17 mouse cellular contexts compared by ENCODE assay signal in genomic region chr1:61221131-61221530, GRCm38 (mm10).
DNase-seq lines count a peak whose midpoint lies in the region; ATAC-seq lines count a peak whose summit lies in the region.
"Had no signal": no experiment of that assay in that cellular context is flagged by ENCODE, and none has a peak within 500 bp of the region (broad histone marks: within the 10 kb centered on the region; RNA-seq: fewer than 3 reads in every experiment).

No protein-coding gene starts in this region.

- 14% methylated on average over 1 of the region's 1 CpGs for WGBS in heart, embryonic 13.5 days
- 33% methylated on average over 1 of the region's 1 CpGs for WGBS in forebrain, embryonic 16.5 days

- no peak for ATAC-seq in heart, embryonic 13.5 days (ENCODE audit: extremely low read depth, insufficient number of reproducible peaks, low FRiP score, low TSS enrichment)
- ATAC-seq in forebrain, embryonic 16.5 days, result no peak

- no peak overlapping the region for H3K4me2 ChIP-seq in heart, embryonic 13.5 days
- no peak overlapping the region for H3K4me2 ChIP-seq in forebrain, embryonic 16.5 days (ENCODE audit: low read length)
- H3K4me2 ChIP-seq: embryonic facial prominence, embryonic 13.5 days; limb, embryonic 15.5 days; lung, embryonic 14.5 days; neural tube, embryonic 12.5 days had no signal

- peak overlapping the region; percentile 5; the same call in 1 of the 2 replicates for H3K27ac ChIP-seq in heart, embryonic 13.5 days (replicated peaks)
- H3K27ac ChIP-seq in forebrain, embryonic 16.5 days (ENCODE audit: low read length), result no peak overlapping the region
- H3K27ac ChIP-seq: embryonic facial prominence, embryonic 13.5 days; limb, embryonic 15.5 days; neural tube, embryonic 12.5 days had no signal

- H3K4me3 ChIP-seq in heart, embryonic 13.5 days, result no peak overlapping the region
- H3K4me3 ChIP-seq in forebrain, embryonic 16.5 days (replicated peaks; ENCODE audit: low read length), result no peak overlapping the region
- H3K4me3 ChIP-seq: embryonic facial prominence, embryonic 13.5 days; limb, embryonic 15.5 days; megakaryocyte, embryonic 14.5 days; neural tube, embryonic 12.5 days had no signal

- no peak overlapping the region for H3K9ac ChIP-seq in heart, embryonic 13.5 days
- H3K9ac ChIP-seq in forebrain, embryonic 16.5 days (replicated peaks; ENCODE audit: low read depth, low read length), result no peak overlapping the region
- H3K9ac ChIP-seq: embryonic facial prominence, embryonic 13.5 days; limb, embryonic 15.5 days; lung, embryonic 14.5 days; neural tube, embryonic 12.5 days had no signal

- no peaks in the 10 kb centered on the region for H3K9me3 ChIP-seq in heart, embryonic 13.5 days
- no peaks in the 10 kb centered on the region for H3K9me3 ChIP-seq in forebrain, embryonic 16.5 days (ENCODE audit: control insufficient read depth, low read length)
- H3K9me3 ChIP-seq: embryonic facial prominence, embryonic 13.5 days; G1E; limb, embryonic 15.5 days; neural tube, embryonic 12.5 days had no signal

- no peak for DNase-seq in heart, postnatal 14 days
- DNase-seq in left cerebral cortex, postnatal 4 days, result peak; percentile 74
- no peak for DNase-seq in left cerebral cortex, postnatal 25 days (ENCODE audit: low spot score in 2 of 2)
- DNase-seq in adrenal gland, postnatal 14 days, result peak; percentile 27
- DNase-seq in cerebellum, postnatal 25 days, result peak; percentile 32 to 44
- DNase-seq: kidney, postnatal 10 days; layer of hippocampus, adult 9-11 months; lung, embryonic 14.5 days; right cerebral cortex, postnatal 4 days; thymus, adult 2 months had no signal

- no peaks in the 10 kb centered on the region for H3K36me3 ChIP-seq in heart, embryonic 13.5 days
- H3K36me3 ChIP-seq in forebrain, embryonic 16.5 days (ENCODE audit: control insufficient read depth, insufficient read depth), result no peaks in the 10 kb centered on the region
- H3K36me3 ChIP-seq: embryonic facial prominence, embryonic 13.5 days; G1E; limb, embryonic 15.5 days; neural tube, embryonic 12.5 days had no signal

- intact Hi-C loops in heart, postnatal 14 days (cut with DNase I), result no loop called here
- intact Hi-C loops in left cerebral cortex, postnatal 4 days (cut with DNase I), result no loop called here
- intact Hi-C loops in left cerebral cortex, postnatal 25 days (cut with DNase I), result no loop called here

- H3K4me1 ChIP-seq in heart, embryonic 13.5 days, result peaks cover 15% of the 10 kb centered on the region
- no peaks in the 10 kb centered on the region for H3K4me1 ChIP-seq in forebrain, embryonic 16.5 days (replicated peaks; ENCODE audit: control insufficient read depth, insufficient read depth, low read length)
- H3K4me1 ChIP-seq: embryonic facial prominence, embryonic 13.5 days; limb, embryonic 15.5 days; megakaryocyte, embryonic 14.5 days; neural tube, embryonic 12.5 days had no signal

- no peaks in the 10 kb centered on the region for H3K27me3 ChIP-seq in heart, embryonic 13.5 days (replicated peaks)
- no peaks in the 10 kb centered on the region for H3K27me3 ChIP-seq in forebrain, embryonic 16.5 days (replicated peaks; ENCODE audit: control insufficient read depth, insufficient read depth, low read length)
- H3K27me3 ChIP-seq: limb, embryonic 15.5 days; megakaryocyte, embryonic 14.5 days; neural tube, embryonic 12.5 days had no signal

Comparison
In these comparisons a context has a peak if more than half of its experiments do, and no peak if none do; other contexts are left out.
1. DNase-seq: peak in left cerebral cortex, postnatal 4 days (single experiment), adrenal gland, postnatal 14 days (single experiment) and cerebellum, postnatal 25 days (2 of 2); none in heart, postnatal 14 days (0 of 2) and left cerebral cortex, postnatal 25 days (0 of 2).